Mouse (Mus musculus) hindlimb bud, embryonic 11.5 days (tissue): ENCODE measurements around the gene Tcte3.
"Not testable (repeated sequence)": the region's sequence is repeated elsewhere in the genome, so short reads cannot be mapped to it uniquely, and the experiment has no call there.

ENCODE experiments used
- DNase-seq: peaks from one replicate; pipeline ENCODE4 v3.0.0-alpha.2; 2012; ENCODE audit warnings: low read depth, low spot score; ENCODE audit errors: extremely low spot score

The Tcte3 gene

GRCm38 (mm10) chr17:15040455-15040854, 833 bp downstream of the Tcte3 start:
- DNase-seq, result not testable (repeated sequence)

- not testable (repeated sequence) for DNase-seq
These were observed 9.9 kb downstream of the Tcte3 start for GRCm38 (mm10) chr17:15031414-15031813.

GRCm38 (mm10) chr17:15025513-15025912, 15.8 kb downstream of the Tcte3 start:
- not testable (repeated sequence) for DNase-seq

GRCm38 (mm10) chr17:15024502-15025193, 16.6 kb downstream of the Tcte3 start:
- not testable (repeated sequence) for DNase-seq

- not testable (repeated sequence) for DNase-seq
These were observed 17.3 kb downstream of the Tcte3 start for GRCm38 (mm10) chr17:15023878-15024492.

- DNase-seq, result not testable (repeated sequence)
These were observed 19.6 kb downstream of the Tcte3 start for GRCm38 (mm10) chr17:15021503-15022220.

- DNase-seq, result not testable (repeated sequence)
These were observed 31.4 kb downstream of the Tcte3 start, which contains the start of gene Gm3435 for GRCm38 (mm10) chr17:15009706-15010413. Gm3435 (plus strand) TSS chr17:15010176.

- DNase-seq, result not testable (repeated sequence)
These were observed 32.2 kb downstream of the Tcte3 start for GRCm38 (mm10) chr17:15009088-15009487.

- not testable (repeated sequence) for DNase-seq
These were observed 41.2 kb downstream of the Tcte3 start for GRCm38 (mm10) chr17:15000047-15000446.

- DNase-seq, result not testable (repeated sequence)
These were observed 47.1 kb downstream of the Tcte3 start for GRCm38 (mm10) chr17:14994140-14994539.

- DNase-seq, result not testable (repeated sequence)
These were observed 48.0 kb downstream of the Tcte3 start for GRCm38 (mm10) chr17:14993139-14993832.

- not testable (repeated sequence) for DNase-seq
These were observed 48.7 kb downstream of the Tcte3 start for GRCm38 (mm10) chr17:14992522-14993138.

- DNase-seq, result not testable (repeated sequence)
These were observed 51.1 kb downstream of the Tcte3 start for GRCm38 (mm10) chr17:14990116-14990702.

GRCm38 (mm10) chr17:14978362-14979038, 62.8 kb downstream of the Tcte3 start, which contains the start of the genes 9030025P20Rik and Gm3417:
9030025P20Rik (plus strand) TSS chr17:14978468.
Gm3417 (minus strand) TSS chr17:14978790.
- DNase-seq, result not testable (repeated sequence)

GRCm38 (mm10) chr17:14977718-14978361, 63.4 kb downstream of the Tcte3 start:
- DNase-seq, result not testable (repeated sequence)
